Mouse (Mus musculus) Muller cell, postnatal 12 days (primary cell): ENCODE data around the gene Vgll4.
"Not testable (repeated sequence)": the region's sequence is repeated elsewhere in the genome, so short reads cannot be mapped to it uniquely, and the experiment has no call there.

Experiments used
- DNase-seq: peaks from one replicate; pipeline ENCODE4 v3.0.0-alpha.2; 2015; ENCODE audit errors: inconsistent ontology term

Gene Vgll4

DNA sequence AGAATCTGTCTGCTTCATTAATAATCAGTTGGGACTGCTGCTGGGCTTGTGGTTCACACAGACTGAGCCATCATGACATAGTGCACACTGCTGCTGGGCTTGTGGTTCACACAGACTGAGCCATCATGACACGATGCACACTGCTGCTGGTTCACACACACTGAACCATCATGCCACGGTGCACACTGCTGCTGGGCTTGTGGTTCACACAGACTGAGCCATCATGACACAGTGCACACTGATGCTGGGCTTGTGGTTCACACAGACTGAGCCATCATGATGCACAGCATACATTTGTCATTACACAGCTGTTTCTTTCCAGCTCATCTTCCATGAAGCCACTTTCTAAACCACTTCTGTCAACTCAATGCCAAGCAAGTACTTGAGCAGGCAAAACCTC lies 30.1 kb downstream of the Vgll4 start:
- DNase-seq: peak; percentile 37

DNA sequence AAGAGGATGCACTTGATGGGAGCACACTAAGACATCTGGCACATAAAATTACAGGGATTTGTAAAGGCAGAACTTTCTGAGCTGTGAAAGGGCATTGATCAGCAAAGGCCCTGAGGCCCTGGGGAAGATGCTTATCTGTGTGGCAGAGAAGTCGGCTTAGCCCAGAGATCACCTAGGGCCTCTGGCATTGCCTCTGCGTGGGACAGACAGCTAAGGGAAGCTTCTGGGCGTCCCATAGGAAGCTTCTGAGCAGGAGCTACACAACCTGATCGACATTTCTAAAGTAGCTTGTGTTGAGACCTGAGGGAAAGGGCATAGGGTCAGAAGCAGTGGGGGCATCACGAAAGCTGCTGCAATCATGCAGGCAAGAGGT lies 32.9 kb downstream of the Vgll4 start:
- no peak for DNase-seq

DNA sequence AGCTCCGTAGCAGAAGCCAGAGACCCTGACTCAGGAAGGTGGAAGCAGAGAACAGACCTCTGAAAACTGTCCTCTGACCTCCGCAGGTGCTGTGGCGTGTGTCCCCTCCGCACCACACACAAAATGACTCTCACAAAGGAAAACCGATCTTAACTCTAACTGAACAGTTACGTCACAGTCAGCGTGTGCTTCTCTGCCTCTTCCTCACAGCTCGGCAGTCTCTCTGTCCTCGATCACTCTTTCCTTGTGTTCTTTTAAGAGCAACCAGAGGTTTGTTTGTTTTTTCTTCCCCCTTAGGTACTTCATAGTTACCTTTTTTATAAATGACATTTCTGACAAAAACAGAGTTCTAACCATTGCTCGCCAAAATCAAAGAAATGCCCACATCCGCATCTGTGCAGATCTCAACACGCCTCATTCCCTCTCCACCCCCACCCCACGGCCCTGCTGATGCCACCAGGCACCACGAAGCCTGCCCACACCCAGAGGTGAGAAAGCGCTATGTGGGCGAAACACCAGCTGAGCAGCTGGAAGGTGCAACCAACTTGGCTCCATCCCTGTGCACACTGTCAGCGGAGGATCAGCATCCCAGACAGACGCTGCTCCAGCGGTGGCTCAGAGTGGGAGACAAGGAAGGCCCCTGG lies 33.4 kb downstream of the Vgll4 start:
- no peak for DNase-seq

DNA sequence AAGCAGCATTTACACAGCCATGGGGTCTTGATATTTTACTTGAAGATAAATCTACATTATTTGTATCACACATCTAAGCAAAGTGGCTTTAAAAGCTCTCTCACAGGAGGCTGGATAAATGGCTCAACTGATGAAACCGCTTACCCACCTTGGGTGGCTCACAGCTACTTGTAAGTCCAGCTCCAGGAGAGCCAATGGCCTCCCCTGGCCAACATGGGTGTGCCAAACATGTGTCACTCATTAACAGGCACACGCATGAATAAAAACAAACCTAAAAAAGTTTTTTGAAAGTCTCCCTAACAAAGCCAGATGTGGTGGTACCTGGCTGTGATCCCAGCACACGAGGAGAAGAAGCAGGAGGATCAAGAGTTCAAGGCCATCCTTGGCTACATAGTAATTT lies 34.4 kb downstream of the Vgll4 start:
- DNase-seq: no peak

DNA sequence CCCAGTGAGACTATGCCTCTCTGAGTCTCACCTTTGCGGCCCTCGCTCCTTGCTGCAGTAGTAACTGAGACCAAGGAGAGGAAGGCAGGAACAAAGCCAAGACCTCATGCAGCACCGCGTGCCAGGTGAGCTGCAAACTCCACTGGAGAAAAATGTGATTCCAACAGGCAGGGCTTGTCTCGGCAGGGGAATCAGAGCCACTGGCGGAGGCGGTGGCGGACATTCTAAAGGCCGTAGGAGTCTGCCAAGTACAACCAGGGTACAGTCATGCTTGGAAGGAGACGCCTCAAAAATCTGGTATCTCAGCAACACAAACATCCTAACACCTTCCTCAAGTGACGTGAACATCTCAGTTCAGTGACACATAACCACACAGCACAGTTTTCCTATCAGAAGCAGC lies 35.7 kb downstream of the Vgll4 start:
- peak; percentile 13 for DNase-seq

DNA sequence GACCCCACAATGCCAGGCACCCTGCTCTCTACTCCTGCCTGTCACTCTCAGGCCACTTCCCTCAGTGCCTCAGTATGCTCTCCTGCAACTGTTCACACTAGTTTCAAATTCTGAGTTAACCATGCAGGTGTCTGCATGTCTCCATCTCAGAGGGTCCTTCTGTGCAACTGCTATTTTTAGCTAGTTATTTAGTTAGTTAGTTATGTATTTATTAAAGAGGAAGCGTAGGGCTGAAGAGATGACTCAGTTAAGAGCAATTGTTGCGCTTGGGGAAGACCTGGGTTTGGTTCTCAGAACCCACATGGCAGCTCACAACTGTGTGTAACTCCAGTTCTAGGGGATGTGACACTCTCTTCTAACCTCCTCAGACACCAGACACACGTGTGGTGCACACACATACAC lies 36.8 kb downstream of the Vgll4 start:
- DNase-seq: no peak

DNA sequence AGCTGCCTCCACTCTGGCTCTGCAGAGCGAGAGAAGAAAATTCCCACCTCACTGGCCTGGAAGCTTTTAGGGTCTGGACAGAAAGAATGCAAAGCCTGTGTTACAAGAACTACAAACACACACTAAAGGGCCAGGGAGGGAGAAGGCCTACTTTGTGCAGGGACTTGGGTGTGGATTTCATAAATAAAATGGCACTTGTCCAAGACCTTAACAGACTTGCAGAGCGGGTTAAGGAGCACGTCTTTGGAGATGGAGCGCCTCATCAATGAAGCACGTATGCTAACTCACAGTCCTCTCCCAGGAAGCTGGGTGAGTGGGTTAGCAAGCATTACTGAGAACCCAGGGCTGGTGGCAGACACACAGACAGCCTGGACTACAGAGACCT lies 37.7 kb downstream of the Vgll4 start:
- no peak for DNase-seq

DNA sequence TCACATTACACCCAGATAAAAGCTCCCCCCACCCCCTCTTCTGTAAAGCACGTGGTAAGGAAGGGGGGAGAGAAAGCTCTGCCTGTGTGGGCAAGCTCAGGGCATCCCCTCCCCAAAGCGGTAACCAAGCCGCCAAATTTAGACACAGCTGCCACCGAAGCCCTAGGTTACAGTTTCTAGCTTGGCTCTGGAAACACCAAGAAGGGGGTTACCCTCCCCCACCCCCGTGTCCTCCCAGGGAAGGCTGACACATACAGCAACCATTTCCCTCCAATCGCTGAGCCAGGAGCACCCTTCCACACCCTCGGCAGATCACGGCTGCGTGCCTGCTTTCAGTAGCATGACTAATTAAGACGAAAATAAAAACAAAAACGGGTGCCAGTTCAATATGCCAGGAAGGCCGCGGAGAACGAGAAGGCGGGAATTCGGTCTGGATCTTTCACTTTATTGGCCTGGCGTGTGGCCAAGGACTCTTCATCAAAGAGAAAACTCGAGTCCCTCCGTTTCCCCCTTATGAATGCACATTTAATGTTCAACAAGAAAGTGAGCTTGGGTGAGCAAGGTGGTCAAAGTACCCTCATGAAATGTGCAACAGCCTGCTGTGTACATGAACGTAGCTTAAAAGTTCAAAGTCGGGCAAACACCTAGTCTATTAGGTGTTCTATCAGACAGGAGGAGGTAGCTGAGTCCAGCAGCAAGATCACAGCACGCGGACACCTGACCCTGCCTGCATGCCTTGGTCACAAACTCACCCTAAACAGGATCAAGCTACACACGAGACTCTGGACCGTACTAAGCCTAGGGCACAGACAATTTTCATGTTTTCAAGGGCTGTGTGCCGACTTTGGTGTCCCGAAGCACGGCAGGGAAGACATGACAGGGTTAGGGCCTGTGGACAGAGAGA lies 38.3 kb downstream of the Vgll4 start:
- peak; percentile 91 for DNase-seq

DNA sequence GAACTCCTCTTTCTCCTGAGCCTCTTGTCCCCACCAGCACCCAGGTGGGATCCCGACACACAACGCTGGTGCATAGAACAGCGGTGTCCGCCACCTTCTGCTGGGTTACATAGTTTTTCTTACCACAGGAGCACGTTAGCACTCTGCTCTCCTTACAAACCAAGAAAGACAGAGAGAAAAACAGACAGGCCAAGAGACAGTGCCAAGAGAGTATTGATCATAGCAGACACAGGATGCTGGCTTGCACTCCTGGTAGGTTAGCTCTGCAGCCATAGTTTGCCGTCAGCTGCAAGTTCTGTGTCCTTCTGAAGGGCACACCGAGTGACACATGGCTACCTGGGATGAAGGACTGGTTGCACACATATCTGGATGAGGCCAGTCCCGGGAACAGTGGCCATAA lies 39.1 kb downstream of the Vgll4 start:
- DNase-seq: no peak

DNA sequence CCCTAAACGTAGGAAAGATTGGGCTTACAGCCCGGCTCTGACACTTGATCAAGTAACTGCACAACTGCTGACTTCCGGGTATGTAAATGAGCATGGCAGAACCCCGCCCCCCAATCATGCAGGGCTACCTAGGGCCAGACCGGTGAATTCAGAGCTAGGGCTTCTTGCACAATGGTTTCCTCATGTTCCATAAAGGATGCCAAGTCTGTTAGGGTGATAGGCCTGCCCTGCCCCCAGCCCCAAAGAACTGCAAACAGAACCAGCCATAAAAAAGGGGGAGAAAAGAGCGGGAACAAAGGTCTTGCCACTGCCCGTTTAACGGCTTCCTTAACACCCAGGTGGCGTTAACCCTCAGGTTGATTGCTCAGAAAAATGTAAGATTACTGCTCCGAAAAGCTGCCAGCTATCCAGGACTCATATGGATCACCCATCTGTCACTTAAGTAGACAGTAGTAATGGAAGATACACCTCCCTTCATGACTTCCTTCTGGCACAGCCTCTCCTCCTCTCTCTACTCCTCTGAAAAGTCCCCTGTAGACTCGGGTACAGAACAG lies 39.7 kb downstream of the Vgll4 start:
- DNase-seq: peak; percentile 22

DNA sequence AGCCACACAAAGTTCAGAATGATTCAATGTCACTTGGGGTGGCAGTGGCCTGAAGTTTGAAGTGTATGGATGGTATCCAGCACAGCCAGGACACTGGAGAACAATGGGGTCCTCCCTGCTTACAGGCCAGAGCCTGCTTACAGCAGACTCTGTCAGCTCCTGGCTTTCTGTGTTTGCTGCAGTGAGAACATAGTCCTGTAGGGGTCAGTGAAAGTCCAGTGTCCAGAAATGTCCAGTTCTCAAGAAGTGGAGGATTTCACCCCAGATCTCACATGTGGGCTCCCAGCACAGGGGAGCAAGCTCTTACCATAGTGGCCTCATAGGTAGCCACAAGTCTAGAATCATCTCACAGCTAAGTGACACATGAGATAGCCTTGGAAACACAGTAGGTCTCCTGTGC lies 40.4 kb downstream of the Vgll4 start:
- DNase-seq: no peak

DNA sequence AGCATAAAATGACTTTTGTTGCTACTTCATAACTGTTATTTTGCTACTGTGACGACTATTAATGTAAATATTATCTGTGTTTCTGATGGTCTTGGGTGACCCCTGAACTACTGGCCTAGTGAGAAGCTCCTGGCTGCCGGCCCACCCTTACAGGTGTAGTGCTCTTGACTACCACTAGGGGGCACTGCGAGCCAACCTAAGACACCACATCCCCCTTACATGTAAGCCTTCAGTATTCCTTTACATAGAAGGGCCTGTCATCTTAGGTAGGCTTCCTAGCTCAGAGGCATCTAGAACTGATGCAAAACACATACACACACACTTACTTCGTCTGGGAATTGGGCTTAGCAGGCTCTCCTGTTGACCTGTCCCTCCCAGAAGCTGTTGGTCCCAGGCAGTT lies 41.3 kb downstream of the Vgll4 start:
- DNase-seq: peak; percentile 75

DNA sequence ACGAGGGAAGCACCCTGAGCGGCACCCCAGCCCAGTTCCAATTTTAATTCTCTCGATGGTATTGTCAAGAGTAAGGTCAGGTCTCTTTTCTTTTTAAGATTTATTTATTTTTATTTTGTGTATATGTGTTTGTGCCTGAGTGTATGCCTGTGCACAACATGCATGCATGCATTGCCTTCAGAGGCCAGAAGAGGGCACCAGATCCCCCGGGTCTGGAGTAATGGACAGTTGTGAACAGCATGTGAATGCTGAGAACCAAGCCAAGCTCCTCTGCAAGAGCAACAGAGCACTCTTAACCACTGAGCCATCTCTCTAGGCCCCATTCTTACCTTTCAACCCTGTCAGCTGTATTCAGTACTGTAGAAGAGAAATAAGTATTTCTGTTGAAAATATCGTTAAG lies 42.4 kb downstream of the Vgll4 start:
- DNase-seq: no peak

DNA sequence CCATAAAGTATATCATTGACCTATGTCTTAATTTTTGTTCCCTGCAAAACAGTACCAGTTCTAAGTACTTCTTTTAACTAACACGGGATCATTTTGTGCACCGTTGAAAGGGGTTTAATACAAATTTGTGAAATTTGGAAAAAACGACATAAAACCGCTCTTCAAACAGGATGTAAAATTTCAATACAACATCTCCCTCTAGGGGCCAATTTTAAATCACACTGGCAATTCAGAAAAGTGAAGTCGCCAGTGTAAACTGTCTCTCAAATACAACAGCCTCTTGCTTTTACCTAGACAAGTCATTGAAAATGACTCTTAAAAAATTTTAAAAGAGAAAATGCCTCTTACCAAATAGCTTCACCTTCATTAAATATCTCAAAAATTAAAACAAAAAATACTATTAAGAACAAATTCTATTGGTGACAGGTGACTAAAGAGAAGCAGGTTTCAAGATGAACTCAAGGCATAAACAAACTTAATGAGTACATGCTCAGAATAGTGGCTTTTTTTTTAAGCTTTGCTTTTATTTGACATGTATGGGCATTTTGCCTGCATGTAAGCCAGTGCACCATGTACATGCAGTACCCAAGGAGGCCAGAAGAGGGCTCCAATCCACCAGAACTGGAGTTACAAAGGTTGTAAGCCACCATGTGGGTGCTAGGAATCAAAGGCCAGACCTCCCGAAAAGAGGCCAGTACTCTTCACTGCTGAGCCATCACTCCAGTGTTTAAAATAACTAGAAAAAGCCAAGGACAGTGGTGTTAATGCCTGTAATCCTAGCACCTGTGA lies 43.2 kb downstream of the Vgll4 start:
- no peak for DNase-seq

DNA sequence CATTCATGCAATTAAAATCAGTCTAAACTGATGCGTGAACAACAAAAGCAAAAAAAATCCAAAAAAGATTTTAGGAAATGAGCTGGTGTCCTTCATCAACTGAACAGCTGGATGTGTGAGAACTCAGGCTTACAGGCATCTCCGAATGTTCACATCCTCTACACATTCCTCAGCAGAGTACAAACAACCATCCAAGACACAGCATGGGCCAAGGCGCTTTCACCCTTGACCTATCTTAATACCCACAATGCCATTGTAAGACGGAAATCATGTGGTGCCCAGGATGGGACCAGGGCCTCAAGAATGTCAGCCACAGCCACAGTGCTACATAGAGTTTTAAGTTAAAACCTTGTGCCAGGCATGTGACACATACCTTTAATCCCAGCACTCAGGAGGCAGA lies 44.6 kb downstream of the Vgll4 start:
- no peak for DNase-seq

DNA sequence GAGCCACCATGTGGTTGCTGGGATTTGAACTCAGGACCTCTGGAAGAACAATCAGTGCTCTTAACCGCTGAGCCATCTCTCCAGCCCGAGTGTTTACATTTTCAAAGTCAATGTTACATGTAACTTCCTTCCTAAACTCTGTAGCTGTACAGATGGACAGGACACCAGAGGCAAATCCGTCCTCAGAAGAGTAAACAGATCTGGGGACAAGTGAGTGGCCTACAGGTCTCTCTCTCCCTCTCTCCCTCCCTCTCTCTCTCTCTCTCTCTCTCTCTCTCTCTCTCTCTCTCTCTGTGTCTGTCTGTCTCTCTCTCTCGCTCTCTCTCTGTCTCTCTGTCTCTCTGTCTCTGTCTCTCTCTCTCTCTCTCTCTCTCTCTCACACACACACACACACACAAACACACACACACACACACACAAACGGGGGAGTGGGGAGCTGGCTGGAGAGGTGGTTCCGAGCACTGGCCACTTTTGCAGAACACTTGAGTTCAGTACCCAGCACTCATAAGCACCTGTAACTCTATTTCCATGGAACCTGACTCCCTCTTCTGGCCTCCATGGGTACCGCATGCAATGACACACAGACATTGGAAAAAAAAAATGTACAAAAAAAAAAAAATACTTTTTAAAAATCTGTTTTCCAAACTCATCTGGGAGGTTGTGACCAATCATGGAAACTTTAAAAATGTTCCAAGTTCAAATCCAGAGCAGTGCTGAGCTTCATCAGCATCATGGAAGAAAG lies 47.3 kb downstream of the Vgll4 start:
- DNase-seq: not testable (repeated sequence)

DNA sequence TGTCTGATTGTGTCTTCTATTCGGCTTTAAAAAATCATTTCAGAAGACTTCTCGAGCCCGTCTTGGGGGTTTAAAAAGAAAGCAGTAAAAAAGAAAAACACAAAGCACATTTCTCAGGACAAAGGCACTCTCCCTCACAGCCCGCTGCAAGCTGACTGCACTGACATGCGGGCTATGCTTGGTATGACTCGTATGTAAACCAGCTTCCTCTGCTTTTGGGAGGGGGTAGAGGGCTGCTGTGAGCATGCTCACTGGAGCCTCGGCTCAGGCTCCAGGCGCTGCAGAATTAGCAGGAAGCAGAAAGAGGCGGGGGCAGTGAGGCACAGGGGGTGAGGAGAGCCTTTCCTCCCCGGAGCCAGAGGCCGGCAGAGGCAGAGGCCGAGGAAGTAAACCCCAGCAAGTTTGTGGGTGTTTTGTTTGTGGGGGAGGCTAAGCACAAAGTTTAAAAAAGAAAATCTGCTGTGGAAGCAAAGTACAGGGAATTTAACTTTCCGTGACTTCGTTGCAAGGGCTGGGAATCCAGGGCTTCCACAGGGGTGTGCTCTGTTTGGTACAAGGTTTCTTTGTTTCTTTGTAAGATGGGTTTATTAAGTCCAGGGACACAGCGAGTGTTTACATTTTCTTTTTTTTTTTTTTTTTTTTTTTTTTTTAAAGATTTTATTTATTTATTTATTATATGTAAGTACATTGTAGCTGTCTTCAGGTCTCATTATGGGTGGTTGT lies 48.0 kb downstream of the Vgll4 start:
- DNase-seq: peak; percentile 91

DNA sequence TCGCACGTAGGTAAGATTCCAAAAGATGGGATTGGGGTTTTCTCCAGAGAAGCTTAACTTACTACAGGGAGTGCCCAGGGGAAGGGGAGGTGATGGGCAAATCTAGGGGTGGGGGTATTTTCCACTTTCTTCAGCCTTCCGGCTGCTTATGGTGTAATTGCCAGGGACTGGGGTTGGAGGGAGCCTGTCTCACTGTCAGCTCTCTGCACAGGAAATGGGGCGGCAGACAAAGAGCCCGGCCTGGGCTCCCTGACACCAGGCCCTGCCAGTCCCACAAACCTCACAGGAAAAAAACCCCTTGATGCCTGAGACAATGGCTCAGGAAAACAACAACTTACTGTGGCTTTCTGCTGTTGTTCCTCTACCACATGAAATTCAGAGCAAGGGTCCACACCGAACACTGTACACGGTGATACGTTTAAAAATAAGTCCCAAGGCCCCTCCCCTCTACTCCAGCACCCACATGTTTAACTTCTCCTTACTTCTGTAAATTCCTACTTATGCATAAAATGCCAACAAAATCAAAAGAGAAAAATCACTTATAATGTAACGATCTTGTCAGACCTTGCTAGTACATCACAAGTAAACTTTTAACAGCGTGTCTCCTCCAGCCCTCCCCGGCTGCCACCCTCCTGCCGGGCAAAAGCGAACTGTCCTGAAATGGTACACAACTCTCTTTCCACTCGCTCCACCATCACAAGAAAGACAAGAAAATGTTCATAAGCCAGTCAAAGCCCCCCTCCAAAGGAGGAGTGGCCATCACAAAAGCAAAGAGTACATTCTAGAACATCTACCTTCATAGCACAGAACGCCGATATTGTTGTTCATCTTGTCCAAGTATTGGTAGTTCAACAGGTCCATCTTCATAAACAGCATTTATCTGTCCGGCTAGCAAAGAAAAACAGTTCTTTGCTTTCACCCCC lies 49.0 kb downstream of the Vgll4 start:
- no peak for DNase-seq

DNA sequence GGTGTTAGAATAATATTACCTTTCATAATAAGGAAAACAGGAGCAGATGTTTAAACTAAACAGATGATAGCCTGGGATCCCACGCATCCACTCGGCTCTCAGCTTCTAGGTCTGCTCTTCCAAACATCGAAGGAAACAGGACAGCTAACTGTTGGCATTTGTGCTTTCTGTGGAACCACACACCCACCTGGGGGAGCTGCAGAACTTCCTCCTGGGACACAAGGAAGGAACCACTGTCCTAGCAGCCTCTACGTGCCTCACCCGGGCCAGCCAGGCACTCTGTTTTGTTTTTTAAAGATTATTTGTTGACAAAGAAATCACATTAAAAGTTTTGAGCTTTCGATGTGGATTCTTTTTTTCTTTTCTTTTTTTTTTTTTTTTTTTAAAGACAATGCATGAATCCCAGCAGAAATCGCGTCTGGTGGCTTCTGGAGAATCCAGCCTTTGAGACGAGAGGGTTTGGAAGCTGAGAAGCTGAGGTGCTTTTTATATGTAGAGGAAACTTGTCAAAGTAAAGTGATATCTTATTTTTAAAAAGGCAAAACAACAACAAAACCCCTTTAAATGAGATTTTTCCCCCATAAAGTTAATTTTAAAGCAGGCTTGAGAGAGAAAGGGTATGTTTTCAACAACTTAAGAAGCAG lies 50.0 kb downstream of the Vgll4 start:
- DNase-seq: no peak
